Mouse (Mus musculus) brain, embryonic 14.5 days (tissue): Measurements from ENCODE around the gene Ddi2.

Experiments
- CTCF ChIP-seq: fragments of 200-500 bp; IDR thresholded peaks from 2 replicates; pipeline ENCODE4 v1.5.1; 2012; ENCODE audit warnings: inconsistent platforms, mild to moderate bottlenecking, moderate library complexity, borderline replicate concordance; ENCODE audit not compliant: insufficient read depth, insufficient read length; ENCODE audit errors: extremely low read depth
- POLR2A ChIP-seq: fragments of 200-500 bp; IDR thresholded peaks from 2 replicates; pipeline ENCODE4 v1.6.1; 2012; ENCODE audit warnings: mild to moderate bottlenecking, inconsistent platforms, borderline replicate concordance; ENCODE audit not compliant: poor library complexity, insufficient read depth, insufficient read length, severe bottlenecking; ENCODE audit errors: extremely low read depth

DNA sequence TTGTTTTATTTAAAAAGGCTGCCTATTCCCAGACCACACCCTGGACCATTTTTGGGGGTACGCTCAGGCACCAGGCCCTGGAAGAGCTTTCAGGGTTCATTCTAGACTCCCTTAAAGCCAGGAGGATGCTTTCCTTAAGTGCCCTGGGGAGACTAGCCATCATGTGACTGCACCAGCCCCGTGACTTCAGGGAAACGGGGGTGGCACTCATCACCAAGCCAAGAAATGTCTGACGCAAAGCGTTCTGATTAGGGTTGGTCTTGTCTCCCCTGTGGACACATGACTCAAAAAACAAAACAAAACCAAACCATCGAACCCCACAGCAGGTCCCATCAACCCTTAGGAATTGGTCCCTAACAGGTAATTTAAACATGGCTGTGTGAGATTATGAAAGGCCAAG lies 71.9 kb downstream of the Ddi2 start:
- TF ChIP-seq CTCF, result no peak
- TF ChIP-seq POLR2A, result no peak
